Mouse (Mus musculus) liver, embryonic 14.5 days (tissue): Measurements from ENCODE around the gene Ifitm2. TPM values are rescaled to one million over a fixed set of nuclear protein-coding genes. Genes with fewer than 3 reads are reported as not detected.

Experiments used
- ATAC-seq: fragments of 200-750 bp; cut with Nextera tagmentation; 2 replicates; pipeline ENCODE4 v1.8.0; 2017; ENCODE audit warnings: moderate number of reproducible peaks, mild to moderate bottlenecking, moderate library complexity; ENCODE audit not compliant: insufficient read depth
- DNase-seq, 3 experiments: peaks; one replicate each; pipeline ENCODE4 v3.0.0-alpha.2; 2012 to 2013; ENCODE audit warnings: low read depth in 3 of 3, low spot score in 3 of 3
- H3K27ac ChIP-seq: fragments of 300-500 bp; sonication (generic); 2 replicates; pipeline ENCODE4 v1.5.1; 2014; ENCODE audit warnings: moderate library complexity, mild to moderate bottlenecking, control low read depth, inconsistent platforms
- H3K27me3 ChIP-seq: fragments of 300-500 bp; sonication (generic); 2 replicates; pipeline ENCODE4 v1.6.1; 2014; ENCODE audit warnings: mild to moderate bottlenecking, low read length, moderate library complexity; ENCODE audit not compliant: control insufficient read depth, insufficient read depth
- H3K36me3 ChIP-seq: fragments of 300-500 bp; sonication (generic); replicated peaks from 2 replicates; pipeline ENCODE4 v1.6.1; 2014; ENCODE audit warnings: low read depth; ENCODE audit not compliant: control insufficient read depth, insufficient read depth
- H3K4me1 ChIP-seq, 2 experiments: fragments of 200-500 bp in 1 of 2; fragments of 300-500 bp in 1 of 2; sonication (generic) in 1 of 2; replicated peaks; 2 replicates each; pipeline ENCODE4 v1.6.1; 2012 to 2014; ENCODE audit warnings: antibody characterized with exemption in 1 of 2, inconsistent platforms in 1 of 2, low read length in 1 of 2; ENCODE audit not compliant: control insufficient read depth in 2 of 2, insufficient read depth in 2 of 2
- H3K4me2 ChIP-seq: fragments of 300-500 bp; sonication (generic); 2 replicates; pipeline ENCODE4 v1.6.1; 2014; ENCODE audit warnings: low read depth, mild to moderate bottlenecking, control low read depth, moderate library complexity
- H3K4me3 ChIP-seq, 2 experiments: fragments of 200-500 bp in 1 of 2; fragments of 300-500 bp in 1 of 2; sonication (generic) in 1 of 2; 2 replicates each; pipeline ENCODE4 v1.5.1; 2012 to 2014; ENCODE audit warnings: low read depth in 2 of 2, low read length in 2 of 2, mild to moderate bottlenecking in 2 of 2, control low read depth in 1 of 2, inconsistent platforms in 1 of 2, moderate library complexity in 1 of 2; ENCODE audit not compliant: insufficient read depth in 1 of 2
- H3K9ac ChIP-seq: fragments of 300-500 bp; sonication (generic); replicated peaks from 2 replicates; pipeline ENCODE4 v1.6.1; 2014; ENCODE audit warnings: mild to moderate bottlenecking, control low read depth, moderate library complexity
- H3K9me3 ChIP-seq: fragments of 300-500 bp; sonication (generic); 2 replicates; pipeline ENCODE4 v1.6.1; 2016; ENCODE audit warnings: low read length, mixed read lengths; ENCODE audit not compliant: control insufficient read depth
- CTCF ChIP-seq: IDR thresholded peaks from 2 replicates; pipeline ENCODE4 v1.5.1; 2016; ENCODE audit warnings: antibody characterized with exemption, low read depth, control low read depth
- EP300 ChIP-seq: IDR thresholded peaks from 2 replicates; pipeline ENCODE4 v1.6.1; 2016; ENCODE audit warnings: antibody characterized with exemption, low read depth
- WGBS: fragments of 180-500 bp; shearing (Covaris S2); extraction: QIAGEN DNeasy Blood & Tissue Kit; methylation state at CpG from one replicate; pipeline ENCODE4 v1.1.7; 2014; ENCODE audit not compliant: insufficient replicate concordance; 5-methylcytosine and 5-hydroxymethylcytosine counted together
- polyA plus RNA-seq, 2 experiments: library from polyadenylated mRNA; depleted of rRNA in 1 of 2; stranded (reverse) in 1 of 2; unstranded in 1 of 2; fragments of >200 nt; fragmentation: Nextera tagmentation in 1 of 2; extraction: Ambion mirVana in 1 of 2; gene quantifications; 2 replicates each; pipeline versions ENCODE4 v1.2.1 to v1.2.3; 2012 to 2014

The Ifitm2 gene
- polyA plus RNA-seq, 2 experiments: 217 to 432 TPM

- no peak overlapping the region; the same call in 1 of the 2 replicates for H3K4me2 ChIP-seq
- peaks cover 0 to 10% of the 10 kb centered on the region in 2 experiments; a peak in 2 of 4 replicates for H3K4me1 ChIP-seq
- H3K36me3 ChIP-seq: no peaks in the 10 kb centered on the region
- TF ChIP-seq CTCF: peak; percentile 30; the same call in 1 of the 2 replicates
- no peak for TF ChIP-seq EP300
- no peak overlapping the region for H3K9ac ChIP-seq
- H3K27me3 ChIP-seq: no peaks in the 10 kb centered on the region
- H3K9me3 ChIP-seq: no peaks in the 10 kb centered on the region
- H3K4me3 ChIP-seq: no peak overlapping the region
- no peak for DNase-seq
- H3K27ac ChIP-seq: no peak overlapping the region
- no peak for ATAC-seq
- 70% methylated on average over 7 of the region's 7 CpGs for WGBS
Observed at GRCm38 (mm10) chr7:140907697-140908096, 48.1 kb downstream of the Ifitm2 start.

DNA sequence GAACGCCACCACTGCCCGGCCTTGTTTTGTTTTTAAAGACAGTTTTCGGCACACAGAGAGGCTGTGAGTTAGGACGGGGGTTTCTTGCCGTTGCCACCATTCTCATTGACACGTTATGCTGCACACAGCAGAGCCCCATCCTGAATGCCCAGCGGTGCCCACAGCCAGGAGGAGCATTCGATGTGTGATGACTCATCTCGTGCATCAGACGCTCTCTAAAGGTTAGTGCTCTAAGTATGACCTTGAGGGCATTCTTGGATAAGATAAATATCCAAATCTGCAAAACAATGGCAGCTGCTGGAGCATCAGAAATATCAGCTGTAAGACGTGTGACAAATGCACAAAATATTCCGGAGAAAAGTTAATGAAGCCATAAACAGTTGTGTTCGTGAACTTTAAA, 48.7 kb downstream of the Ifitm2 start:
- no peaks in the 10 kb centered on the region for H3K9me3 ChIP-seq
- no peaks in the 10 kb centered on the region for H3K36me3 ChIP-seq
- WGBS: 67% methylated on average over 13 of the region's 13 CpGs
- peaks cover 0 to 6% of the 10 kb centered on the region in 2 experiments; a peak in 2 of 4 replicates for H3K4me1 ChIP-seq
- ATAC-seq (no peak), DNase-seq (no peak)
- H3K4me2 ChIP-seq: peak overlapping the region; percentile 34
- H3K4me3 ChIP-seq: no peak overlapping the region
- no peak for TF ChIP-seq CTCF
- H3K9ac ChIP-seq: no peak overlapping the region
- no peaks in the 10 kb centered on the region for H3K27me3 ChIP-seq
- no peak overlapping the region for H3K27ac ChIP-seq

GRCm38 (mm10) chr7:140905642-140906081, 50.1 kb downstream of the Ifitm2 start:
- ATAC-seq (peak; percentile 41; the same call in 1 of the 2 replicates), DNase-seq (no peak)
- Histone ChIP-seq H3K27me3 (no peaks in the 10 kb centered on the region), H3K4me3 (peak overlapping the region in 1 of 2 experiments; percentile 22; a peak in 1 of 4 replicates), H3K4me1 (peaks cover 0 to 5% of the 10 kb centered on the region in 2 experiments; a peak in 1 of 4 replicates), H3K9me3 (no peaks in the 10 kb centered on the region), H3K36me3 (no peaks in the 10 kb centered on the region), H3K27ac (no peak overlapping the region), H3K4me2 (no peak overlapping the region; the same call in 1 of the 2 replicates), H3K9ac (no peak overlapping the region)
- 28% methylated on average over 2 of the region's 2 CpGs for WGBS
- TF ChIP-seq CTCF (no peak), EP300 (no peak)

Other genes with a start within 250 kb of the Ifitm2 start
- 0.07 and 0.14 TPM in 2 replicates for gene Cyp2e1, start 192.2 kb downstream of the Ifitm2 start, polyA plus RNA-seq (2012; rRNA removed)
- gene Cyp2e1, start 192.2 kb downstream of the Ifitm2 start, polyA plus RNA-seq (2014; fragmentation: Nextera tagmentation; extraction: Ambion mirVana): 0.17 and 0.18 TPM in 2 replicates
- 0.08 and 0.09 TPM in 2 replicates for gene Syce1, start 168.1 kb downstream of the Ifitm2 start, polyA plus RNA-seq (2012; rRNA removed)
- not detected in 2 replicates for gene Syce1, start 168.1 kb downstream of the Ifitm2 start, polyA plus RNA-seq (2014; fragmentation: Nextera tagmentation; extraction: Ambion mirVana)
- 0.06 and 0.10 TPM in 2 replicates for gene Zfp941, start 133.8 kb downstream of the Ifitm2 start, polyA plus RNA-seq (2012; rRNA removed)
- gene Zfp941, start 133.8 kb downstream of the Ifitm2 start, polyA plus RNA-seq (2014; fragmentation: Nextera tagmentation; extraction: Ambion mirVana): 0.10 and 0.25 TPM in 2 replicates
- gene Urah, start 121.0 kb downstream of the Ifitm2 start, polyA plus RNA-seq (2012; rRNA removed): 8.3 and 9.1 TPM in 2 replicates
- gene Urah, start 121.0 kb downstream of the Ifitm2 start, polyA plus RNA-seq (2014; fragmentation: Nextera tagmentation; extraction: Ambion mirVana): 19.3 and 22.8 TPM in 2 replicates
- not detected in 2 replicates for gene Scgb1c1, start 110.4 kb downstream of the Ifitm2 start, polyA plus RNA-seq (2012; rRNA removed)
- gene Scgb1c1, start 110.4 kb downstream of the Ifitm2 start, polyA plus RNA-seq (2014; fragmentation: Nextera tagmentation; extraction: Ambion mirVana): not detected in 2 replicates
- gene Odf3, start 108.2 kb downstream of the Ifitm2 start, polyA plus RNA-seq (2012; rRNA removed): not detected in 2 replicates
- not detected in 2 replicates for gene Odf3, start 108.2 kb downstream of the Ifitm2 start, polyA plus RNA-seq (2014; fragmentation: Nextera tagmentation; extraction: Ambion mirVana)
- gene Gm45785, start 99.7 kb downstream of the Ifitm2 start, polyA plus RNA-seq (2012; rRNA removed): not detected in 2 replicates
- gene Gm45785, start 99.7 kb downstream of the Ifitm2 start, polyA plus RNA-seq (2014; fragmentation: Nextera tagmentation; extraction: Ambion mirVana): not detected in 2 replicates
- gene Ric8a, start 99.0 kb downstream of the Ifitm2 start, polyA plus RNA-seq (2012; rRNA removed): 14.4 and 17.9 TPM in 2 replicates
- 19.1 and 19.7 TPM in 2 replicates for gene Ric8a, start 99.0 kb downstream of the Ifitm2 start, polyA plus RNA-seq (2014; fragmentation: Nextera tagmentation; extraction: Ambion mirVana)
- gene Bet1l, start 98.4 kb downstream of the Ifitm2 start, polyA plus RNA-seq (2012; rRNA removed): 8.3 and 11.6 TPM in 2 replicates
- gene Bet1l, start 98.4 kb downstream of the Ifitm2 start, polyA plus RNA-seq (2014; fragmentation: Nextera tagmentation; extraction: Ambion mirVana): 20.6 and 21.1 TPM in 2 replicates
- gene Psmd13, start 74.0 kb downstream of the Ifitm2 start, polyA plus RNA-seq (2012; rRNA removed): 39.8 and 50.8 TPM in 2 replicates
- 90.5 and 92.6 TPM in 2 replicates for gene Psmd13, start 74.0 kb downstream of the Ifitm2 start, polyA plus RNA-seq (2014; fragmentation: Nextera tagmentation; extraction: Ambion mirVana)
- gene Sirt3, start 73.7 kb downstream of the Ifitm2 start, polyA plus RNA-seq (2012; rRNA removed): 13.7 and 14.0 TPM in 2 replicates
- 14.4 and 14.7 TPM in 2 replicates for gene Sirt3, start 73.7 kb downstream of the Ifitm2 start, polyA plus RNA-seq (2014; fragmentation: Nextera tagmentation; extraction: Ambion mirVana)
- not detected in 2 replicates for gene Cox8b, start 55.5 kb downstream of the Ifitm2 start, polyA plus RNA-seq (2012; rRNA removed)
- not detected in 2 replicates for gene Cox8b, start 55.5 kb downstream of the Ifitm2 start, polyA plus RNA-seq (2014; fragmentation: Nextera tagmentation; extraction: Ambion mirVana)
- gene Nlrp6, start 35.1 kb downstream of the Ifitm2 start, polyA plus RNA-seq (2012; rRNA removed): 6.3 and 6.5 TPM in 2 replicates
- 2.6 and 3.2 TPM in 2 replicates for gene Nlrp6, start 35.1 kb downstream of the Ifitm2 start, polyA plus RNA-seq (2014; fragmentation: Nextera tagmentation; extraction: Ambion mirVana)
- gene Pgghg, start 14.6 kb downstream of the Ifitm2 start, polyA plus RNA-seq (2012; rRNA removed): 7.2 TPM in 2 replicates
- 4.5 and 4.9 TPM in 2 replicates for gene Pgghg, start 14.6 kb downstream of the Ifitm2 start, polyA plus RNA-seq (2014; fragmentation: Nextera tagmentation; extraction: Ambion mirVana)
- 0.17 and 0.33 TPM in 2 replicates for gene Ifitm5, start 5.7 kb downstream of the Ifitm2 start, polyA plus RNA-seq (2012; rRNA removed)
- gene Ifitm5, start 5.7 kb downstream of the Ifitm2 start, polyA plus RNA-seq (2014; fragmentation: Nextera tagmentation; extraction: Ambion mirVana): 0.30 and 0.32 TPM in 2 replicates
- gene Gm45717, start 50 bp downstream of the Ifitm2 start, polyA plus RNA-seq (2012; rRNA removed): not detected in 2 replicates
- not detected in 2 replicates for gene Gm45717, start 50 bp downstream of the Ifitm2 start, polyA plus RNA-seq (2014; fragmentation: Nextera tagmentation; extraction: Ambion mirVana)
- 34.2 and 35.7 TPM in 2 replicates for gene Ifitm1, start 11.2 kb upstream of the Ifitm2 start, polyA plus RNA-seq (2012; rRNA removed)
- 20.2 and 30.9 TPM in 2 replicates for gene Ifitm1, start 11.2 kb upstream of the Ifitm2 start, polyA plus RNA-seq (2014; fragmentation: Nextera tagmentation; extraction: Ambion mirVana)
- 27.8 and 30.8 TPM in 2 replicates for gene Ifitm3, start 54.8 kb upstream of the Ifitm2 start, polyA plus RNA-seq (2012; rRNA removed)
- 61.5 and 73.5 TPM in 2 replicates for gene Ifitm3, start 54.8 kb upstream of the Ifitm2 start, polyA plus RNA-seq (2014; fragmentation: Nextera tagmentation; extraction: Ambion mirVana)
- gene Ifitm6, start 61.9 kb upstream of the Ifitm2 start, polyA plus RNA-seq (2012; rRNA removed): 8.3 and 9.2 TPM in 2 replicates
- gene Ifitm6, start 61.9 kb upstream of the Ifitm2 start, polyA plus RNA-seq (2014; fragmentation: Nextera tagmentation; extraction: Ambion mirVana): 6.0 and 9.6 TPM in 2 replicates
- gene Gm17387, start 73.1 kb upstream of the Ifitm2 start, polyA plus RNA-seq (2012; rRNA removed): not detected in 2 replicates
- not detected in 2 replicates for gene Gm17387, start 73.1 kb upstream of the Ifitm2 start, polyA plus RNA-seq (2014; fragmentation: Nextera tagmentation; extraction: Ambion mirVana)
- gene B4galnt4, start 105.1 kb upstream of the Ifitm2 start, polyA plus RNA-seq (2012; rRNA removed): 0.64 and 0.84 TPM in 2 replicates
- 0.39 and 0.68 TPM in 2 replicates for gene B4galnt4, start 105.1 kb upstream of the Ifitm2 start, polyA plus RNA-seq (2014; fragmentation: Nextera tagmentation; extraction: Ambion mirVana)
- gene Pkp3, start 122.2 kb upstream of the Ifitm2 start, polyA plus RNA-seq (2012; rRNA removed): 0.33 and 0.51 TPM in 2 replicates
- gene Pkp3, start 122.2 kb upstream of the Ifitm2 start, polyA plus RNA-seq (2014; fragmentation: Nextera tagmentation; extraction: Ambion mirVana): 0.36 and 0.80 TPM in 2 replicates
- 9.8 and 10.8 TPM in 2 replicates for gene Sigirr, start 144.6 kb upstream of the Ifitm2 start, polyA plus RNA-seq (2012; rRNA removed)
- 16.0 and 18.4 TPM in 2 replicates for gene Sigirr, start 144.6 kb upstream of the Ifitm2 start, polyA plus RNA-seq (2014; fragmentation: Nextera tagmentation; extraction: Ambion mirVana)
- 0.30 and 0.53 TPM in 2 replicates for gene Ano9, start 161.8 kb upstream of the Ifitm2 start, polyA plus RNA-seq (2012; rRNA removed)
- gene Ano9, start 161.8 kb upstream of the Ifitm2 start, polyA plus RNA-seq (2014; fragmentation: Nextera tagmentation; extraction: Ambion mirVana): 0.24 and 0.27 TPM in 2 replicates
- gene Ptdss2, start 166.4 kb upstream of the Ifitm2 start, polyA plus RNA-seq (2012; rRNA removed): 72.2 and 72.8 TPM in 2 replicates
- gene Ptdss2, start 166.4 kb upstream of the Ifitm2 start, polyA plus RNA-seq (2014; fragmentation: Nextera tagmentation; extraction: Ambion mirVana): 111 and 130 TPM in 2 replicates
- gene Rnh1, start 216.9 kb upstream of the Ifitm2 start, polyA plus RNA-seq (2012; rRNA removed): 26.5 and 29.1 TPM in 2 replicates
- 54.6 and 59.7 TPM in 2 replicates for gene Rnh1, start 216.9 kb upstream of the Ifitm2 start, polyA plus RNA-seq (2014; fragmentation: Nextera tagmentation; extraction: Ambion mirVana)
- 50.8 and 66.8 TPM in 2 replicates for gene Hras, start 238.0 kb upstream of the Ifitm2 start, polyA plus RNA-seq (2012; rRNA removed)
- gene Hras, start 238.0 kb upstream of the Ifitm2 start, polyA plus RNA-seq (2014; fragmentation: Nextera tagmentation; extraction: Ambion mirVana): 84.4 and 102 TPM in 2 replicates
- 15.3 and 20.3 TPM in 2 replicates for gene Lrrc56, start 238.2 kb upstream of the Ifitm2 start, polyA plus RNA-seq (2012; rRNA removed)
- 10.4 and 10.9 TPM in 2 replicates for gene Lrrc56, start 238.2 kb upstream of the Ifitm2 start, polyA plus RNA-seq (2014; fragmentation: Nextera tagmentation; extraction: Ambion mirVana)